Mouse (Mus musculus): Measurements from ENCODE around the gene Lamc2.
"Not testable (repeated sequence)": the region's sequence is repeated elsewhere in the genome, so short reads cannot be mapped to it uniquely, and the experiment has no call there.

Gene Lamc2

GRCm38 (mm10) chr1:153101327-153101880, 84.8 kb downstream of the Lamc2 start:
- ATAC-seq (ENCODE audit: insufficient number of reproducible peaks, low FRiP score, low TSS enrichment): peak; percentile 63

GRCm38 (mm10) chr1:153100912-153101311, 85.3 kb downstream of the Lamc2 start:
- ATAC-seq (ENCODE audit: insufficient number of reproducible peaks, low FRiP score, low TSS enrichment): no peak

GRCm38 (mm10) chr1:153098586-153098985, 87.7 kb downstream of the Lamc2 start:
- ATAC-seq (ENCODE audit: insufficient number of reproducible peaks, low FRiP score, low TSS enrichment): no peak

- no peak for ATAC-seq (ENCODE audit: insufficient number of reproducible peaks, low FRiP score, low TSS enrichment)
Measured at GRCm38 (mm10) chr1:153097017-153097675, 89.1 kb downstream of the Lamc2 start.

GRCm38 (mm10) chr1:153095826-153096727, 90.2 kb downstream of the Lamc2 start:
- ATAC-seq (ENCODE audit: insufficient number of reproducible peaks, low FRiP score, low TSS enrichment): no peak

GRCm38 (mm10) chr1:153095328-153095727, 90.9 kb downstream of the Lamc2 start:
- ATAC-seq (ENCODE audit: insufficient number of reproducible peaks, low FRiP score, low TSS enrichment): no peak

GRCm38 (mm10) chr1:153094226-153095076, 91.8 kb downstream of the Lamc2 start:
- ATAC-seq (ENCODE audit: insufficient number of reproducible peaks, low FRiP score, low TSS enrichment): no peak

- no peak for ATAC-seq (ENCODE audit: insufficient number of reproducible peaks, low FRiP score, low TSS enrichment)
Measured at GRCm38 (mm10) chr1:153093581-153093980, 92.7 kb downstream of the Lamc2 start.

GRCm38 (mm10) chr1:153093172-153093571, 93.1 kb downstream of the Lamc2 start:
- no peak for ATAC-seq (ENCODE audit: insufficient number of reproducible peaks, low FRiP score, low TSS enrichment)

GRCm38 (mm10) chr1:153092237-153092975, 93.8 kb downstream of the Lamc2 start:
- ATAC-seq (ENCODE audit: insufficient number of reproducible peaks, low FRiP score, low TSS enrichment): peak; percentile 65

GRCm38 (mm10) chr1:153091438-153092236, 94.6 kb downstream of the Lamc2 start:
- ATAC-seq (ENCODE audit: insufficient number of reproducible peaks, low FRiP score, low TSS enrichment): peak; percentile 50; the same call in 1 of the 2 replicates

GRCm38 (mm10) chr1:153090807-153091206, 95.4 kb downstream of the Lamc2 start:
- no peak for ATAC-seq (ENCODE audit: insufficient number of reproducible peaks, low FRiP score, low TSS enrichment)

- no peak for ATAC-seq (ENCODE audit: insufficient number of reproducible peaks, low FRiP score, low TSS enrichment)
Measured at GRCm38 (mm10) chr1:153090081-153090480, 96.2 kb downstream of the Lamc2 start.

- no peak for ATAC-seq (ENCODE audit: insufficient number of reproducible peaks, low FRiP score, low TSS enrichment)
Measured at GRCm38 (mm10) chr1:153087771-153088170, 98.5 kb downstream of the Lamc2 start.

- ATAC-seq (ENCODE audit: insufficient number of reproducible peaks, low FRiP score, low TSS enrichment): no peak
Measured at GRCm38 (mm10) chr1:153085198-153085597, 101.0 kb downstream of the Lamc2 start.

- peak; percentile 97 for ATAC-seq (ENCODE audit: insufficient number of reproducible peaks, low FRiP score, low TSS enrichment)
Measured at GRCm38 (mm10) chr1:153084191-153084590, 102.1 kb downstream of the Lamc2 start.

- ATAC-seq (ENCODE audit: insufficient number of reproducible peaks, low FRiP score, low TSS enrichment): not testable (repeated sequence)
Measured at GRCm38 (mm10) chr1:153083233-153083632, 103.0 kb downstream of the Lamc2 start.

GRCm38 (mm10) chr1:153075955-153076354, 110.3 kb downstream of the Lamc2 start:
- ATAC-seq (ENCODE audit: insufficient number of reproducible peaks, low FRiP score, low TSS enrichment): no peak
